Mouse (Mus musculus) c-Kit-positive CD71-negative TER-119-negative erythroid progenitor cells, embryonic 14.5 days (primary cell): ENCODE results near the gene Slit2.

Source experiments
- DNase-seq: peaks from one replicate; pipeline ENCODE4 v3.0.0-alpha.2; 2013; ENCODE audit warnings: low read depth

The Slit2 gene

GRCm38 (mm10) chr5:48230430-48231080, 247.6 kb downstream of the Slit2 start:
- no peak for DNase-seq

DNA sequence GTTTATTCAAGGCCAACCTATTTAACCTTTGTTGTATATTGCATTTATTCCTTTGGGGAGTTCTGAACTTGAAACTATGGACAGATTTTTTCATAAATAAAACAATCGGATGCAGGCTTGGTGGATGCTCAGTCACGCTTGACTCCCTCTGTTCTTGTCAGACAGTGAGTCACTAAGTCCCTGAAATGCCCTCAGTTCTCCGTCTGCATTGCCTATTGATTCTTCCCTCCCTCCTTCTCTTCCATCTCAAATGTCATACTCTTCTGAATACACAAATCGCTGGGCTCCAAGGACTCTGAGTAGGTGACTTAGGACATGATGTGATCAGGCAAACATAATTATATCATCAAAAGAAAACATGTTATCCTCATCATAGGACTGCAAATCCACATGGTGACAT, 251.8 kb downstream of the Slit2 start:
- no peak for DNase-seq

GRCm38 (mm10) chr5:48235270-48235669, 252.3 kb downstream of the Slit2 start:
- DNase-seq, result no peak

GRCm38 (mm10) chr5:48240751-48241150, 257.8 kb downstream of the Slit2 start:
- peak; percentile 6 for DNase-seq

DNA sequence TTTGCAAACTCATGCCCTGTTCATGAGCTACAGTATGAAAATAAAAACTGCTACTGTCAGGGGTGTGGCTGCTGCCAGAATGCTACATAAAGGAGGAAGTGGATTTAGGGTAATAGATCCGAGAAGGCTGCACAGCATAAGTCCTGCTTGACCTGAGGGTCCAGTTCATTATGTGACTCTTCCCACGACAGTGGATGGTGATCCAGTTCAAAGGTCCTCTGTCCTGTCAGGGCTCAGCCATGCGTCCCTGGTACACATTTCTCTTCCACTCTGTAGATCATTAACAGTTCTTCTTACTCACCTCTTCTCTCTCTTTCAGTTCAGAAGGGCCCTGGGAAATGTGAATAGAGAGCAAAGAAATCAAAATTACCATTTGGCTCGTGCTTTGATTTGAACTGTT, 265.4 kb downstream of the Slit2 start:
- DNase-seq, result no peak

DNA sequence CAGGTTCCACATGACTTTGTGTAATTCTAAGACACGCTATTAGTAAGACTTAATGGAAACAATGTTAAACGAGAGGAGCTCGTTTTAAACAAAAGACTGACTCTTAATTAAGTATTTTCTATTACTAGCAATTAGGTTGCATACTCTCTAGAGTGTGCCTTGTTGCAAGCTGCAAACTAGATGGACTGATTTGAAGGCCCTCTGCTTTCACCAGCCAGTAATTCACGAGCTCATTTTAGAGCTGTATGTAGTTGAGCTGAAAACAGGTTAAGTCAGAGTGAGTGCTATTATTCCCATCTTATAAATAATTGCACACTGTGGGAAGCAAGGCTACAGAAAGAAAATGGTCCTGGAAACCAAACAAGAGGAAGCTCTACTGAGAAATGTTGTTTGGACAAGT, 294.6 kb downstream of the Slit2 start:
- DNase-seq, result no peak

- no peak for DNase-seq
These were observed 318.2 kb downstream of the Slit2 start for GRCm38 (mm10) chr5:48301186-48301585.

DNA sequence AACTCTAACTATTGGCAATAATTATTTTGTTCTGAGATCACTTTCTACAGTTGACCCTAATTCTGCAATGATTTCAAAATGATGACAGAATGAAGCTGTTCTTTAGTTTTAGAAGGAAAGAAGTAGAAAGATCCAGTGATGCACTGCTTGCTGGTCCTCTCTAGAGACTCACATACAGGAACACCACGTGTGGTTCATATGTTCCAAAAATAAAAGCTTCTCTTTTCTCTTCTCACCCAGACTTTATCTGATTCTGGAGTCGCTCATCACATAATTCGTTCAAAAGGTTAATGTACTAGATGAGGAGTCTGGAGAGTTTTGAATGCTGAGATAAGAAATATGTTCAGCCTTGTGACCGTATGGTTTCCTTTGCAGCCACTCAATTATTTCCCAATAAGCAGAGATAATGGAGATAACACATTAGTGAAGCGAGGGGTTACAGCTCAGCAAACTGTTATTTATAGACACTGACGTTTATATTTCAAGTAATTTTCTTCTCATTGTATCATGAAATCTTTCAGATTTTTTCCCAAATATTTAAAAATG, 332.2 kb downstream of the Slit2 start:
- no peak for DNase-seq

- DNase-seq, result no peak
These were observed 337.7 kb downstream of the Slit2 start for GRCm38 (mm10) chr5:48320597-48320996.

DNA sequence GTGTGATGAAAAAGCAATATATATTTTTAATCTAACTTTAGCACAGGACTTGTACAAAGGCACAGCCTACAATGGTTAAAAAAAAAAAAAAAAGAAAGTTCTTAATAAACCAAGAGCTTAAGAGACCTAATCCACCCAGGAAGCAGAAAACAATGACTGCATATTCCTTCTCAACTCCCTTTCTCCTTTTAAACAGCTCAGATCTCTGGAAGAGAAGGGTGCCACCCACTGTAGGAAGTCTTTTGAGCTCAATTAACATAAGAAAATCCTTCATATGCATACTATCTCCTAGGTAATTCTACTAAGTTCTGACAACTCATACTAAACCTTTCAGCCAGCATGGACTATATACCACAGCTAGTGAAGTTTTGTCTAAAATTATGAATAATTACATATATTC, 343.3 kb downstream of the Slit2 start:
- DNase-seq, result no peak

- no peak for DNase-seq
These were observed 344.7 kb downstream of the Slit2 start, which contains the start of gene 5730480H06Rik for GRCm38 (mm10) chr5:48327652-48328051. Gene 5730480H06Rik, plus strand, starts transcription at chr5:48327952.

- DNase-seq, result no peak
These were observed 346.8 kb downstream of the Slit2 start for GRCm38 (mm10) chr5:48329751-48330150.

- DNase-seq, result no peak
These were observed 347.9 kb downstream of the Slit2 start for GRCm38 (mm10) chr5:48330817-48331216.

DNA sequence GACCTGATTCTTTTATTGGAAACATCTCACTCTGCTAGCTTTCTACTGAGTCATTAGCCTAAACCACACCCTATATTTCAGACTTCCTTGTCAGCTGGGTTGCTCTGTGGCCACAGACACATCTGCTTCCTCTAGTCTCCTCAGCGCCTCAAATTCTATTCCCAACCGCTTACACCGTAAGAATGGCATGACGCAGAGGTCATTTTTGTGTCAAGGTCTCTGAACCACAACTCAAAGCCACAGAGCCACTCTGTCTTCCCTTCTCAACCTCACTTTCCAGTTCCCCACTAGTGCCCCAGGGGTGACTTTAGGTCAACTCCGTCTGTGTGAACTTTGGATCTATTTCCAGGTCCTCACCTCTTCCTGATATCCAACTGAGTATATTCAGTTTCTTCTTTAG, 348.5 kb downstream of the Slit2 start:
- peak; percentile 66 for DNase-seq

GRCm38 (mm10) chr5:48333407-48333806, 350.5 kb downstream of the Slit2 start:
- no peak for DNase-seq

DNA sequence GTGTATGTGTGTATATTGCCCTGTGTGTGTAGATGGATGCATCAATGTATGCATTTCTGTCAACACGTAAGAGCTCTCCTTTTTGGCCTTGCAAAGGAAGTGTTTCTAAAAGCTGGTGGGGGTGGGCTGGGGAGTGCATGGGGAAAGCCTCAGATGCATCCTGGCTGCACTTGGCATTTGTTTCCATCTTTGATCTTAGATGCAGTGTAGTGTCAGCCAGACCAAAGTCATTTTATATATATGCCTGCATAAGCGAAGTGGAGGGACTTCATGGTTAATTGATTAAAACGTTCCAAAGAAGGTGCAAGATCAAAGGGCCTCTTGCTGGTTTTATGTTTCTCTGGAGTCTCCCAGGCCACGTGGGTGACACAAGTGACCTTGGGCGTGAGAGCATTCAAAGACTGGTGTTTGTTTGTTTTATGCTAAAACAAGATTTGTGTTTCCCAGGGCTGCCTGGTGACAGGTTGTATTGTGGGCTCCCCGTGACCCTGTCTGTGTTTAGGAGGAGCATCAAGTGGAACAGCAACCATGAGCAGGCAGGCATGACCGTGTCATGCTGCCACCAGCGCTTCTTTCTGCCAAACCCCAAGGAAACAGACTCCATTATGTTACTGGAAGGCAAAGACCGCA, 351.1 kb downstream of the Slit2 start:
- DNase-seq, result no peak

DNA sequence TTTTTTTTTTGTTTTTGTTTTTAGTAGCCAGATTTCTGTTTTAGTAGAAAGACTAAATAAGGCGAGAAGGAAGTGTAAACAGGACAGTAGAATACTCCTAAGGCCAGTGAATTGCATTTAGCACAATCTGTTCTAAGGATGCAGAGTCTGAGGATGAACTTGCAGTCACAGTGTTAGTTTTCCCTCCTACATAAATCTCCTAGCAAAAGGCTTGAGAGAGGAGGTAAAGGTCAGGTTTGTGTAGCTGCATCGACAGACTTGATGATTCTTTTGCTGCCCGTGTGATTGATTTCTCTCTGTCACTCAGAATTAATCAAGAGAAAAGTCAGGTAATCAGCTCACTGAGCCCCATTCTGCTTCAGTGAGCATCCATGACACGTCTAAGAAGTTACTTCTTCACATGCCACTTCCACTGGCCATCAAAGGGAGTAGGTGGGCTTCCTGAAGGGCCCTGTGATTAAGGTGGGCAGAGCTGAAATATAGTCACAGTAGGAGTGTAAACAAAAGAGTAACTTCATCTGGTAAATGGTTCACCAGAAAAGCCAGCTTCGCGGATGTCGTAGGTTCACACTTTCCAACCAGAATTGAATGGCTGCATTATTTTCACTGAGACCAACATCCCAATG, 358.0 kb downstream of the Slit2 start:
- DNase-seq, result no peak

- no peak for DNase-seq
These were observed 362.4 kb downstream of the Slit2 start for GRCm38 (mm10) chr5:48345095-48345982.

GRCm38 (mm10) chr5:48345983-48346648, 363.2 kb downstream of the Slit2 start:
- no peak for DNase-seq

- DNase-seq, result no peak
These were observed 366.4 kb downstream of the Slit2 start for GRCm38 (mm10) chr5:48349309-48349708.
